Mouse (Mus musculus) ES-Bruce4 (cell line): ENCODE measurements at regions not wholly inside any gene's neighbourhood (a gene's known extent, or its start where the extent isn't known, plus 50 kb on each side); places are given as distances from the start of the nearest gene placed in this dataset.

ENCODE experiments used
- H3K27ac ChIP-seq: 2 replicates; pipeline ENCODE4 v1.5.1; 2012; ENCODE audit warnings: low read length, inconsistent platforms; ENCODE audit not compliant: insufficient read depth
- H3K27me3 ChIP-seq: 2 replicates; pipeline ENCODE4 v1.6.1; 2012; ENCODE audit warnings: mild to moderate bottlenecking, low read length, inconsistent platforms; ENCODE audit not compliant: control insufficient read depth, poor library complexity, insufficient read depth, severe bottlenecking
- H3K36me3 ChIP-seq: 2 replicates; pipeline ENCODE4 v1.6.1; 2012; ENCODE audit warnings: inconsistent platforms, mild to moderate bottlenecking, low read length, moderate library complexity; ENCODE audit not compliant: control insufficient read depth, poor library complexity, insufficient read depth, severe bottlenecking
- H3K4me1 ChIP-seq: one replicate; pipeline ENCODE4 v1.8.1; 2011; ENCODE audit warnings: low read length; ENCODE audit not compliant: control insufficient read depth, insufficient read depth
- H3K4me3 ChIP-seq: 2 replicates; pipeline ENCODE4 v1.5.1; 2011; ENCODE audit warnings: low read depth, mild to moderate bottlenecking, low read length
- H3K9ac ChIP-seq: 2 replicates; pipeline ENCODE4 v1.6.1; 2012; ENCODE audit warnings: low read depth, mild to moderate bottlenecking, inconsistent platforms; ENCODE audit not compliant: poor library complexity, severe bottlenecking
- H3K9me3 ChIP-seq: replicated peaks from 2 replicates; pipeline ENCODE4 v1.6.1; 2012; ENCODE audit warnings: mild to moderate bottlenecking, low read length, inconsistent platforms; ENCODE audit not compliant: control insufficient read depth, poor library complexity, insufficient read depth, severe bottlenecking
- CTCF ChIP-seq: IDR thresholded peaks from one replicate; pipeline ENCODE4 v1.8.1; 2011; ENCODE audit warnings: low read depth, low read length
- EP300 ChIP-seq: IDR thresholded peaks from 2 replicates; pipeline ENCODE4 v1.6.1; 2011; ENCODE audit warnings: low read depth, low read length; ENCODE audit not compliant: insufficient read depth
- POLR2A ChIP-seq: IDR thresholded peaks from one replicate; pipeline ENCODE4 v1.8.1; 2011; ENCODE audit warnings: low read length; ENCODE audit not compliant: insufficient read depth

- Histone ChIP-seq H3K36me3 (no peaks in the 10 kb centered on the region), H3K27me3 (peaks cover 2% of the 10 kb centered on the region), H3K9me3 (no peaks in the 10 kb centered on the region), H3K4me1 (no peaks in the 10 kb centered on the region), H3K9ac (no peak overlapping the region), H3K27ac (no peak overlapping the region), H3K4me3 (no peak overlapping the region)
- no peak for TF ChIP-seq EP300
- no peak for TF ChIP-seq POLR2A
- TF ChIP-seq CTCF: no peak
These were observed 131.5 kb downstream of the En1 start for GRCm38 (mm10) chr1:120733683-120734082.

- Histone ChIP-seq H3K4me1 (no peaks in the 10 kb centered on the region), H3K27ac (no peak overlapping the region), H3K9ac (no peak overlapping the region), H3K9me3 (no peaks in the 10 kb centered on the region), H3K27me3 (peaks cover 2% of the 10 kb centered on the region), H3K4me3 (no peak overlapping the region), H3K36me3 (no peaks in the 10 kb centered on the region)
- TF ChIP-seq EP300 (no peak), CTCF (no peak), POLR2A (no peak)
These were observed 132.6 kb downstream of the En1 start for GRCm38 (mm10) chr1:120734846-120735245.

GRCm38 (mm10) chr1:120739499-120739898, 137.3 kb downstream of the En1 start:
- Histone ChIP-seq H3K36me3 (no peaks in the 10 kb centered on the region), H3K9me3 (no peaks in the 10 kb centered on the region), H3K27me3 (no peaks in the 10 kb centered on the region), H3K9ac (no peak overlapping the region), H3K4me3 (no peak overlapping the region), H3K27ac (no peak overlapping the region), H3K4me1 (no peaks in the 10 kb centered on the region)
- no peak for TF ChIP-seq EP300
- no peak for TF ChIP-seq CTCF
- TF ChIP-seq POLR2A: no peak

DNA sequence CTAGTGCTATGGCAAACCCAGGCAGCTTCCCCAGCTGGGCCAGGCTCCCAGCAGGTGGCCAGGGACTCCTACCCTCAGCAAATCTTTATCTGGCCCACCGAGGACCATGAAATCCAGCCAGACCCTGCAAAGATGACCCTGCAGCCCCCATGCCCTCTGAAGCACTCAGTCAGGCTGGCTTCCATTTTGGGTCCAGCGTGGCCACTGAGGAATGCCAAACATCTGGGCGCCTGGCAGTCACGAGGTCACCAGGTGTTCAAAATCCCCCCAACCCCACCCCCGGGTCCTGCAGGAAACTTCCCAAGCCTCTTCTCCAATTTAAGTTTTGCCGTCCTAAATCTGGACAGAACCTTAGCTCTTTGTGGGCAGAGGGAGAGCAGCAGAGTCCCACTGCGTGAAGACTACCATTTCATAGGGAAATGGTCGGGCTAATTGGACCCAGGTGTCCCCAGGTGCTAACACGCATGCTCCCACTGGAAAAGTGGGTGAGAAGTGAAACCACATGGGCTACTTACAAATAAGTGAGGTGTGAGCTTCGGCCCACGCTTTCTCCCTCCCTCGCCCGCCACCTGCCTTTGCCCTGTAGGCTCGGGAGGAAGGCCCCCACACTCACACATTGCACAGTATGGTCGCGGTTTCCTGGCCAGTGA, 139.0 kb downstream of the En1 start:
- Histone ChIP-seq H3K9me3 (no peaks in the 10 kb centered on the region), H3K4me3 (no peak overlapping the region), H3K27me3 (no peaks in the 10 kb centered on the region), H3K4me1 (no peaks in the 10 kb centered on the region), H3K36me3 (no peaks in the 10 kb centered on the region), H3K9ac (no peak overlapping the region), H3K27ac (no peak overlapping the region)
- TF ChIP-seq CTCF: no peak
- TF ChIP-seq EP300: no peak
- TF ChIP-seq POLR2A: no peak

DNA sequence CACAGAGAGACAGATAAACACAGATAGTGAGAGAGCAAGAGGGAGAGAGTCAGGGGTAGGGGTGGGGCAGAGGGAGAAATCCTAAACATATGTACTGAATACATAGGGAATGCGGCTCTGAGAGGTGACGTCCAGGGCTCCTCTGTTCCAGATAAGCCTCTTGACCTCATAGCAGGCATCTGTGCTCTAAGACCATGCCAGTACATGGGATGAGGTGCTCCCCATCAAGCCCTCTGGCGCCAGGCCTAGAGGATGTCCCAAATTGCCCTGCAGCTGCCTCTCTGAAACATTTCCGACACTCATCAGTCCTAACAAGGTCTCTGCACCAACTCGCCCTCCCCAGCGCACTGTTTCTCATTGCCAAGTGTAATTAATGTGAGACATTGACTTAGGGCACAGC, 146.7 kb downstream of the En1 start:
- Histone ChIP-seq H3K9ac (no peak overlapping the region), H3K9me3 (no peaks in the 10 kb centered on the region), H3K4me3 (no peak overlapping the region), H3K27me3 (no peaks in the 10 kb centered on the region), H3K36me3 (no peaks in the 10 kb centered on the region), H3K4me1 (no peaks in the 10 kb centered on the region), H3K27ac (no peak overlapping the region)
- no peak for TF ChIP-seq EP300
- no peak for TF ChIP-seq POLR2A
- TF ChIP-seq CTCF: no peak

DNA sequence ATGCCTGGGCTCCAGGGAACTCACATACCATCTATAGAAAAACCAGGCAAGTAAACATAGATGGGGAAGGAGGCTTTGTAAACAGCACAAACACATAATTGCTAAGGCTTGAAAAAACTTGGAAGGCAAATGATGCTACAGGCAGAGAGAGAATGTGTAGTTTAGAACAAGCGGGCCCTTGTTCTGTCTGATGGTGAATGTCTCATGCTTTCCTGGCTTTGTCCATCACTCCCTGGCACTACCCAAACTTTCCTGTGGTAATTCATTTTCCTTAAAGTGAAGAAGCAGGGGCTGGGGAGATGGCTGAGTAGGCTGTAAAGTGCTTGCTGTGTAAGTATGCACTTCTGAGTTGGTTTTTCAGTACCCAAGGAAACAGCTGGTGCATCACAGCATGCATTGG, 151.2 kb downstream of the En1 start:
- no peaks in the 10 kb centered on the region for H3K9me3 ChIP-seq
- H3K9ac ChIP-seq: no peak overlapping the region
- TF ChIP-seq CTCF: no peak
- H3K4me3 ChIP-seq: no peak overlapping the region
- no peaks in the 10 kb centered on the region for H3K36me3 ChIP-seq
- no peak overlapping the region for H3K27ac ChIP-seq
- H3K27me3 ChIP-seq: no peaks in the 10 kb centered on the region
- peaks cover 2% of the 10 kb centered on the region for H3K4me1 ChIP-seq
